Mouse (Mus musculus): Measurements from ENCODE around the gene Rab28. TPM values are rescaled to one million over a fixed set of nuclear protein-coding genes. Genes with fewer than 3 reads are reported as not detected.

The Rab28 gene
- total RNA-seq, 2 experiments from 2014 or later, result 76.4 to 83.0 TPM

GRCm38 (mm10) chr5:41621748-41622147 lies 86.2 kb downstream of the Rab28 start:
- intact Hi-C loops (cut with DNase I), result no loop called here
- DNase-seq (ENCODE audit: extremely low spot score in 1 of 2, low spot score in 2 of 2), result no peak
- H3K27ac ChIP-seq, result no peak overlapping the region
- TF ChIP-seq CTCF (IDR thresholded peaks at IDR 0.05), result no peak
- H3K4me3 ChIP-seq, result no peak overlapping the region

DNA sequence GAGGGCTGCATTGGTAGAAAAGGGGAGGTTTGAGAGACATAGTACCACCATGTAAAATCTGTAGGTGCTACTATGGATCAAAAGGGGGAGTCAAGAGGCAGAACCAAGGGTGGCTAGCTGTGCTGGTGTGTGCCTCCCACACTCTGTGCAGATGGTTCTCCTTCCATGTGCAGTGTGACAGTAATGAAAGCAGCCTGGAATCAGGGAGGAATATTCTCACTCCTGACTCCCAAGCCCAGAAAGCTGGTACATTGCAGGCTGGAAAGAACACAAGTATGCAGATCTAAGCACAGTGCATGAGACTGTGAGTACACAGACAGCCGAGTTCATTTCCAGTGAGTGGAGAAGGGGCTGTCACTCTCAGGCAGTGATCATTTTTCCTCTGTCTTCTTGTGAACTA lies 89.0 kb downstream of the Rab28 start:
- no peak; the same call in 1 of the 2 replicates for TF ChIP-seq CTCF (IDR thresholded peaks at IDR 0.05)
- no peak overlapping the region for H3K27ac ChIP-seq
- no peak overlapping the region for H3K4me3 ChIP-seq
- intact Hi-C loops (cut with DNase I), result no loop called here
- no peak for DNase-seq (ENCODE audit: extremely low spot score in 1 of 2, low spot score in 2 of 2)

GRCm38 (mm10) chr5:41610447-41611030 lies 97.4 kb downstream of the Rab28 start:
- intact Hi-C loops (cut with DNase I), result no loop called here
- H3K4me3 ChIP-seq, result no peak overlapping the region
- DNase-seq (ENCODE audit: extremely low spot score in 1 of 2, low spot score in 2 of 2), result no peak
- TF ChIP-seq CTCF (IDR thresholded peaks at IDR 0.05), result no peak
- no peak overlapping the region for H3K27ac ChIP-seq

DNA sequence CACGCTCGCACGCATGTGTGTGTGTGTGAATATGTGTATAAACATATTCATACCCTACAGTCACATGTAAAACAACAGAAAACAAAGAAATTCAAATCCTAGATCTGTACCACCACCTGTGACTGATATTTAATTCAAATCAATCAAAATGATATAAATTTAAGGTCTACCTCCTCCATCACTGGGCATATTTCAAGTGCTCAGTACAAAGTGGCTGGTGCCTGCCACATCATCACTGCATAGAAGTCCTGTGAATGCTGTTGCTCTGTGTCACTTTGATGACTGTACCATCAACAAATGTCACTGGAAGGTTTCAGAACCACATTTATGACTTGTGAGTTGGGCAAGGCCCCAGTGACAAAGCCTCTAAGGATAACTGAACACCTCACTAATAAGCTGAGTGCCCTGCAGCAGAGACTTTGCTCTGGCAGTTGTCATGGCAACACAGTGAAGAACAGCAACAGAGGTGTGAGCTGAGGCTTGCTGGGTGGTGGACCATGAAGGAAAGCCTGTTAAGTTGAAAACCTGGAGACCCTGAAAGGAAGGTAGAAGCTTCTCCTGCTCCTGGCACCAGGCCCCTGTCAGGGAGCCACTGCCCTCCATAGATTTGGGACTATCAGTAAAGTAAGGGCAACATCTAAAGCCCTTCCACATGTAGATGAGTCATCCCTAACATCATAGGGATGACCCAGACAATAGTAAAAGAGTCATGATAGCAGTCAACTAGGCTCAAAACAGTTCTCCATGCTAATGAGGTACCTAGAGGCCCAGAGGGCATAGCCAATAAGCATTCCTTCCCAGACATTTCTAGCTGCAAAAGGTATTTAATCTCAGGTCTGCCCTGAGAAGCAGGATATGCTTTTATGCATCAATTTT lies 111.5 kb downstream of the Rab28 start:
- TF ChIP-seq CTCF (IDR thresholded peaks at IDR 0.05), result no peak
- intact Hi-C loops (cut with DNase I), result no loop called here

GRCm38 (mm10) chr5:41595199-41595598 lies 112.8 kb downstream of the Rab28 start:
- Histone ChIP-seq H3K27ac (no peak overlapping the region), H3K4me3 (no peak overlapping the region)
- no peak for TF ChIP-seq CTCF (IDR thresholded peaks at IDR 0.05)
- DNase-seq (ENCODE audit: extremely low spot score in 1 of 2, low spot score in 2 of 2), result peak in 1 of 2 experiments; percentile 39
- intact Hi-C loops (cut with DNase I), result no loop called here

More for the DNA sequence above, 111.5 kb downstream of the Rab28 start:
- Histone ChIP-seq H3K4me3 (no peak overlapping the region), H3K27ac (no peak overlapping the region)
- no peak for DNase-seq (ENCODE audit: extremely low spot score in 1 of 2, low spot score in 2 of 2)

GRCm38 (mm10) chr5:41578051-41578450 lies 129.9 kb downstream of the Rab28 start:
- TF ChIP-seq CTCF (IDR thresholded peaks at IDR 0.05), result no peak
- no peak overlapping the region for H3K27ac ChIP-seq
- intact Hi-C loops (cut with DNase I), result no loop called here
- DNase-seq (ENCODE audit: extremely low spot score in 1 of 2, low spot score in 2 of 2), result no peak
- H3K4me3 ChIP-seq, result no peak overlapping the region

Other genes starting within 250 kb of the Rab28 start
- gene Nkx3-2, start 56.3 kb upstream of the Rab28 start, total RNA-seq (2021), result not detected
- 10 to 100 TPM; 40.1 to 42.5 TPM for gene Bod1l, start 136.2 kb upstream of the Rab28 start, total RNA-seq (2021)

All from left cerebral cortex, adult 2 months (tissue).